Mouse (Mus musculus): ENCODE results near the gene Trib2.

Gene Trib2

GRCm38 (mm10) chr12:15760684-15761083 lies 56.0 kb downstream of the Trib2 start:
- DNase-seq = no peak

GRCm38 (mm10) chr12:15758866-15759265 lies 57.9 kb downstream of the Trib2 start:
- no peak for DNase-seq

- no peak for DNase-seq
These were observed 59.4 kb downstream of the Trib2 start for GRCm38 (mm10) chr12:15757351-15757750.

GRCm38 (mm10) chr12:15755030-15755690 lies 61.6 kb downstream of the Trib2 start:
- no peak for DNase-seq

GRCm38 (mm10) chr12:15754602-15755001 lies 62.1 kb downstream of the Trib2 start:
- DNase-seq = no peak

- no peak for DNase-seq
These were observed 67.0 kb downstream of the Trib2 start for GRCm38 (mm10) chr12:15749646-15750195.

- DNase-seq = no peak
These were observed 71.0 kb downstream of the Trib2 start for GRCm38 (mm10) chr12:15745752-15746151.

All from thymus, postnatal 14 days (tissue).